Mouse (Mus musculus) E14TG2a.4 (cell line): Measurements from ENCODE around the gene Pkmyt1.

Source experiments
- CTCF ChIP-seq: conservative IDR thresholded peaks from 2 replicates; pipeline ENCODE4 v1.5.1; 2014; ENCODE audit warnings: low read length
- NANOG ChIP-seq: IDR thresholded peaks from 2 replicates; pipeline ENCODE4 v1.6.1; 2014; ENCODE audit warnings: borderline replicate concordance, low read length, mixed read lengths

GRCm38 (mm10) chr17:23746311-23746710, 20.2 kb downstream of the Pkmyt1 start:
- TF ChIP-seq CTCF (no peak; the same call in 1 of the 2 replicates), NANOG (no peak)
